Mouse (Mus musculus) bone marrow macrophage, adult 2 months (primary cell): ENCODE measurements at regions not wholly inside any gene's neighbourhood (a gene's known extent, or its start where the extent isn't known, plus 50 kb on each side); places are given as distances from the start of the nearest gene placed in this dataset.

Experiments
- H3K27ac ChIP-seq: 2 replicates; pipeline ENCODE4 v1.5.1; 2012; ENCODE audit warnings: low read depth, low read length; ENCODE audit not compliant: insufficient read depth
- H3K4me1 ChIP-seq: 2 replicates; pipeline ENCODE4 v1.6.1; 2012; ENCODE audit warnings: low read length; ENCODE audit not compliant: control insufficient read depth, insufficient read depth
- H3K4me3 ChIP-seq: 2 replicates; pipeline ENCODE4 v1.5.1; 2012; ENCODE audit warnings: mild to moderate bottlenecking, low read length, moderate library complexity; ENCODE audit not compliant: insufficient read depth
- CTCF ChIP-seq: IDR thresholded peaks from 2 replicates; pipeline ENCODE4 v1.5.1; 2012; ENCODE audit warnings: low read depth, mild to moderate bottlenecking, low read length, moderate library complexity
- POLR2A ChIP-seq: IDR thresholded peaks from 2 replicates; pipeline ENCODE4 v1.6.1; 2012; ENCODE audit warnings: mild to moderate bottlenecking, low read depth, low read length, borderline replicate concordance

DNA sequence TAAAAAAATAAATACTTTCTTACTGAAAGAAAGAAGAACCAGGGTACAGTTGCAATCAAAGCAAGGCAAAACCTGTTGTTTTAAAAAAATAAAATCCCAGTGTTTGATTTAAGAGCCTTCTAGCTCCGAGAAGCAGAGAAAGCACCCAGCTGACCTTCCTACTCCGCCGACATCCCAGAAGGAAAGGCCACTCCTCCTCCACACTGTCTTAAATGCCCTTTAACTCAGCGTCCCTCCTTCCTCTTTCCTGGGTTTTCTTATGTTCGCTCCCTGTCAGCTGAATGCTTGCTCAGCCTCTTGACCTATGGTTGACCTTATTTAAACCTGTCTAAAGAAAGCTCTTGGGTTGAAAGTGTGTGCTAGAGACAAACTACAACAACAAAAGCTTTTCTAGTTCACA, 79.1 kb downstream of the Sptssa start:
- Histone ChIP-seq H3K27ac (0 out of 2 replicates have a peak overlapping the region, but pooled peaks have one; percentile 12), H3K4me3 (no peak overlapping the region), H3K4me1 (peaks cover 6% of the 10 kb centered on the region; the same call in 1 of the 2 replicates)
- TF ChIP-seq CTCF, result no peak
- no peak for TF ChIP-seq POLR2A

DNA sequence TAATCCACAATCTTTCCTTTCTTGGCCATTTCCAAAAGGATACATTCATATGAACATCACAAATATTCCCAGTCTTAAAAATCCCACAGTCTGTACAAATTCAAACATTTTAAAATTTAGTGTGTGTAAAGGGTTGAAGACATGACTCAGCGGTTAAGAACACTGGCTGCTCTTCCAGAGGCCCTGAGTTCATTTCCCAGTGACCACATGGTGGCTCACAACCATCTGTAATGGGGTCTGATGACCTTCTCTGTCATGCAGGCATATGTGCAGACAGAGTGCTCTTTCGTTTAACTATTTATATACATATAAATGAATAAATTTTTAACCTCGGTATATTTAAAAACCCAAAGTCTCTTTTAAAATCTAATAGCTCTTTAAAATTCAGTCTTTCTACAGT, 79.6 kb downstream of the Sptssa start:
- TF ChIP-seq POLR2A (no peak), CTCF (no peak)
- H3K4me1 ChIP-seq, result peaks cover 6% of the 10 kb centered on the region; the same call in 1 of the 2 replicates

DNA sequence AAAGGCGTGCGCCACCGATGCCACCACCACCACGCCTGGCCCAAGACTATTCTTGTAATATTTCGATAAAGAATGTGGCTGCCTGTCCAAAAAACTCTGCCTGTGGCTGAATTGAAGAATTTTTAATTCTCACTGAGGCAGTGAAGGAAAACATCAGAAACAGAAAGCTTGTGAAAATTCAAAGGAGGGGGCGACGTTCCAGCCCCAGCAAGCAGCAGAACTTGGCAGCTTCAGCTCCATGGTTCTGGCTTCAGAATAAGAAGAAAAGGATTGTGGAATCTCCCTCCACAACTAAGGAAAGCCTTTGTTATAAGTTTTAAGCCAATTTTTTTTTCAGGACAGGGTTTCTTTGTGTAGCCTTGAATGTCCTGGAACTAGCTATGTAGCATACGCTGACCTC, 83.5 kb downstream of the Sptssa start:
- H3K4me1 ChIP-seq, result peaks cover 6% of the 10 kb centered on the region; the same call in 1 of the 2 replicates
- H3K27ac ChIP-seq, result no peak overlapping the region
- no peak for TF ChIP-seq POLR2A
- TF ChIP-seq CTCF, result no peak
- H3K4me3 ChIP-seq, result no peak overlapping the region

More for the DNA sequence above, 79.6 kb downstream of the Sptssa start:
- H3K27ac ChIP-seq, result no peak overlapping the region
- no peak overlapping the region for H3K4me3 ChIP-seq

DNA sequence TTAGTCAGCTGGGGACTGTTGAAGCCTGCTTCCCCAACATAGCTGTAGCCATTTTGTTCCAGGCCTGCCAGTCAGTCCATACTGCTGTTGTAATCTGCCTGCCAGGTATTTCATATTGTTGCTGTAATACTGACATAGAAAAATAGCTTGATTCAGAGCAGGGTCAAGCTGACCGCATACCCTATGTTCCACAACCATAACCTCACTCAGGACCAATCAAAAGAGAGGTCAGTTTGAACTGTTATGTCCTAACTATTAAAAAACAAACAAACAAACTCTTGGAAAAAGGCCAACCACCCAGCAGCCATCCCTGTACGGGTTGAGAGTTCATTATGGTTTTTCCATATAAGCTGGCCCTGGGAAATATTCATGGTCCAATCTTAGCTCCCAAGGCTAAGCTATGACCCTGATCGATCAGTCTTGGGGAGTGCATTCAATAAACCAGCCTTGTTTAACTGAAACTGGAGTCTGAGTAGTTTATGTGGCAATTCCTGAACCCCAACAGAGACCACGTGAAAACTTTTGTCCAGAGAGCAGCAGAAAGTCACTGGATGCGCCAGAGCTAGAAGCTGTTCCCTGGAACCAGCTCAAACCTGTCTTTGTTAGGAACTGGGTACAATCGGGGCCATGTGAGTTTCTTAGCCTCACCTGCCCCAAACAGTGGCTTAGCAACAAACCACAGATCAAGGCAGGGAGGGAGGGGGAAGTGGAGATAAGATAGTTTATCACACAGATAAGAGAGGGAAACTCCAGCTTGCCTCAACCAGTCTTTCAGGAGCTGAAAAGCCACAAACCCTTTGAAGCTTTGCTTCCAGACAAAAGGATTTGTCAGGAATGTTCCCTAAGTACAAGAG, 88.1 kb downstream of the Sptssa start:
- H3K4me3 ChIP-seq, result no peak overlapping the region
- peaks cover 2% of the 10 kb centered on the region; the same call in 1 of the 2 replicates for H3K4me1 ChIP-seq
- no peak overlapping the region for H3K27ac ChIP-seq
- no peak for TF ChIP-seq CTCF
- no peak for TF ChIP-seq POLR2A

DNA sequence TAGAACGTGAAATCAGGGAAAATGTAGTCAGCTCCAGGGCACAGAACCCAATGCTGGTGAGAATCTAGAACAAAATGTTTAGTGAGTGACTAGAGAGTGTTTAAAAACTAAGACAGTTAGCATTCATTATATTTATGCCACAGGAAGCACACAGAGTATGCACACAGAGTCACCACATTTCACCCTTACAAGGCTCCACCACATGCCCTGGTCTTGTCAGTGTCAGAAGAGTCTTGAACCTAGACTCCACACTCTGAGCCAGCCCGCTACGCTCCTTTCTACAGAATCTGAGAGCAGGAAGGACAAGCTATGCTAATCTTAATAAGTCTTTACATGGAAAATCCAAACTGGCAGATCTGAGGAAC, 89.0 kb downstream of the Sptssa start:
- Histone ChIP-seq H3K4me3 (no peak overlapping the region), H3K4me1 (peaks cover 2% of the 10 kb centered on the region; the same call in 1 of the 2 replicates), H3K27ac (no peak overlapping the region)
- TF ChIP-seq POLR2A (no peak), CTCF (no peak)

DNA sequence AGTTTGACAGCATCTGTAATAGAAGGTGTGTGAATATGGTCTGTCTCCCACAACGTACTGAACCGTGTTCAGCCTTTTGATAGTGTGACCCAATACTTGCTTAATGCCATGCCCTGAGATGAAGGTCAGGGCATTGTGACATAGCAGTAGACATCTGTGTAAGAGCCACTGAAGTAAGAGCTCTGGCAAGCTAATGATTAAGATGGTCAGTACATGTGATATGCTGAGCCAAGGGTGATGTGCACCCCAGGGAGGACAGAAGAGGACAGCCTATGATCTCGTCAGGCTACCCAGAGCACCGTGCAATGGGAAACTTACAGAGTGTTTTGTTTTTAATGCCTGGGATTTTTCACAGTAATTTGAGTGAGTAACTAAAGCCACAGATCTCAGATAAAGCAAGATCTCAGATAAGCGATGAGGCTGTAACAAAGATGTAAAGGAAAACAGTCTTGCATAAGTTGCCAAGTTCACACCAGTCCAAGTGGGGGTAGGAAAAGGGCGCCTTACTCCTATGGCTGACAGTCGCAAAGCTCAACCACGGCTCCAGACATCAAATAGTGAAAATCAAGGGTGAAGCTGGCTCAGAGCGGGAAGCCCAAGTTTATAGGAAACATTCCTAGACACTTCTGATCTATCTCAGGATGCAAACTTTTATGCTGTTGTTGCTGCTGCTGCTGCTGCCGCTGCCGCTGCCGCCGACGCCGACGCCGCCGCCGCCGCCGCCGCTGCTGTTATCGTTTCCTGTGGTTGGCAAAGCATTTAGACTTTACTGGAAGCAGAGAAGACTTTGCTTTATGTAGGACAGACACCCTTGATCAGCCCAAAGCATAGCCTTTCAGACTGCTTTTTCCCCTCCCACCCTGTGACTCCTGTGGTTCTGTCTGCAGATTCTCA, 89.6 kb downstream of the Sptssa start:
- Histone ChIP-seq H3K4me3 (no peak overlapping the region), H3K27ac (no peak overlapping the region), H3K4me1 (peaks cover 2% of the 10 kb centered on the region; the same call in 1 of the 2 replicates)
- TF ChIP-seq CTCF (no peak), POLR2A (no peak)

DNA sequence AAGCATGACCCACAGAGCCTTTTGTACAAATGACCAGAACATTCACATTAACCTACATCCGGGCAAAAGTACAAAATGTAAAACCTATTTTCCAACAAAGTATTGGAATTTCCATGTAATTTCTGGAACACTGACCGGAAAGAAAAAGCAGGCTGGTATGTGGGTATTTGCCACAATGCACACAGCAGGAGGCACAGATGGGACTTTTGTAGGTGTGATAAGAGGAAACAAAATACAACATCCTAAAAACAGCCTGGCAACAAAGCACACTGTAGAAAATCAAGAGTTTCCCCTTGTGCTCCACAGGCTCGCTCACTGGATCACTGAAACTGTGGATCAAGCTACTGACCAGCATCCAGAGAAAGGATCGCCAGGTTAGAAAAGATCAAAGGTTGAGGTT, 94.4 kb downstream of the Sptssa start:
- H3K4me1 ChIP-seq, result peaks cover 2% of the 10 kb centered on the region; the same call in 1 of the 2 replicates
- H3K27ac ChIP-seq, result no peak overlapping the region
- TF ChIP-seq CTCF, result no peak
- no peak overlapping the region for H3K4me3 ChIP-seq

DNA sequence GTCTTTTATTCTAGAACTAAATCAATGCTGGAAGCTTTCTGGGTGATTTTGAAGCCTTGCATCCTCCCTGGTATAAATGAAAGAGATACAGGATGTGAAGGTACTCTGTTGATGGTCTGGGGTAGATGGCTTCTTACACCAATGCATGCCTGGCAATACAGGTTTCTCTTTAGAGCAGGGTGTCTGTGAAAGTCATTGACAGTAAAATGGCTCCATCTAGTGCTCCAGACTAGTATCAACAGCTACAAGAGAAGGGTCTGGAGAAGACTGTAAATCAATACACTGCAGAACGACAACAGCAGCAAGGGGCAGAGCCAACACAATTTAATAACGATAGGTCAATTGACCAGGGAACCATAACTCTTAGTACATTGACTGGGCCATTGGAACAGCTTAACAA, 98.3 kb downstream of the Sptssa start:
- TF ChIP-seq CTCF (no peak), POLR2A (no peak)
- H3K4me3 ChIP-seq, result no peak overlapping the region
- no peaks in the 10 kb centered on the region for H3K4me1 ChIP-seq
- H3K27ac ChIP-seq, result no peak overlapping the region

DNA sequence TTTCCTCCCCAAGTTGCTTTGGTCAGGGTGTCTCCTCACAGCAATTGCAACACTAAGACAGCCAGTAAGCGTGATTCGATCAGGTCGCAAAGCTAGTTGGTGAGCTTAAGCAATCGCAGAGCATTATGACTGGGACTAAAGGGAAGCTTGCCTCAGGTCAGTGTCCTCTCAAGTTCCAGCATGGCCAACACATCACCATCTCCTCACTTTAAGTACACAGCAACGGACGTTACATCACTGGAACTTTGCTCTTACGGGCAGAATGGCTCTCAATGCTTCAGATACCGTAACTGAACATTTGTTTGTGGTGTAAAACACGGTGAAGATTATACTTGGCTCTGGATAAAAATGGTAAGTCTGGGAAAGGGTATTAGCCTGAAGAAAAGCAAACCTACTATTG, 106.7 kb downstream of the Sptssa start:
- Histone ChIP-seq H3K4me1 (no peaks in the 10 kb centered on the region), H3K27ac (no peak overlapping the region), H3K4me3 (no peak overlapping the region)
- TF ChIP-seq POLR2A, result no peak
- TF ChIP-seq CTCF, result no peak

DNA sequence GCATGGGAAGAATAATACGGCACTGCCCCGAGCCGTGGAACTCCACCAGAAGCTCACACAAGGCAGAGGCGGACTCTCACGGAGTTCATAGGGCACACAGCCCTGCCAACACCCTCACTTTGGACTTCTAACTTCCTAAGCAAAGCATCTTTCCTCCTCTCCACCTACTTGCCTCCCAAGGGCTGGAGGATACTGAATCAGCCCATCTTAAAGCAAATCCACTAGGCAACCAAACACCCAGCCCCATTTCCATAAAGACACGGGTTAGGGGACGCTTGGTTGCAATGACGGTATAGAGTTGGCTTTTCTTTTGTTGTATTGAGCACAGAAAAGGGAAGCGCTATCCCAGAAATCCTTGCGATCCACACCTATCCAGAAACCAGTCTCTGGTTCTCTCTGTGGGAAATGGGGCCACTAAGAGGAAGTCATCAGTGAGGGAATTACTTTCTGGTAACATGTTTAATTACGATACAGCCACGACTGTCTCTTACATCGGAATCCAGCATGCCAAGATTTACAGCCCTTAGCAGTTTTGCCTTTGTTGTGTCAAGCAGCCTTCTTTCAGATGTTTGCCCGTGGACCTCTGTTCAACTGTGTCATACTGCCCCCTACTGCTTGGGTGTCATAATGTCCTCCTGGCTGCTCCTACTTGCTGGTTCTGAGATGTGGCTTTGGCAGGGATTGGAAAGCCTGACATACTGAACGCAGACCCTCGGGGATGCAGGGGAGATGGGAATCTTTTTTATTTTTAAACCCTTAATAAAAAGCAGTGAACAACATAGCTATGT, 110.4 kb downstream of the Sptssa start:
- TF ChIP-seq CTCF (peak; percentile 58; the same call in 1 of the 2 replicates), POLR2A (no peak)
- Histone ChIP-seq H3K4me1 (no peaks in the 10 kb centered on the region), H3K27ac (no peak overlapping the region), H3K4me3 (no peak overlapping the region)
